Mouse (Mus musculus): ENCODE data around the gene Crebrf. TPM values are rescaled to one million over a fixed set of nuclear protein-coding genes. Genes with fewer than 3 reads are reported as not detected.

Crebrf gene
- polyA plus RNA-seq, 1 experiment from 2014 or later: 11.4 TPM

GRCm38 (mm10) chr17:26708499-26708898, 7.0 kb upstream of the Crebrf start:
- 0 out of 2 replicates have a peak, but pooled peaks cover 2% of the 10 kb centered on the region for H3K4me1 ChIP-seq
- no peak overlapping the region for H3K4me3 ChIP-seq
- H3K27me3 ChIP-seq: no peaks in the 10 kb centered on the region; the same call in 1 of the 2 replicates
- no peak overlapping the region for H3K9ac ChIP-seq (replicated peaks)
- no peak overlapping the region for H3K27ac ChIP-seq (replicated peaks)
- H3K9me3 ChIP-seq: no peaks in the 10 kb centered on the region
- ATAC-seq (ENCODE audit: low FRiP score, low read depth): no peak
- no peak overlapping the region for H3K4me2 ChIP-seq (replicated peaks)
- H3K36me3 ChIP-seq: 0 out of 2 replicates have a peak, but pooled peaks cover 6% of the 10 kb centered on the region

GRCm38 (mm10) chr17:26708993-26709590, 6.4 kb upstream of the Crebrf start:
- Histone ChIP-seq H3K36me3 (0 out of 2 replicates have a peak, but pooled peaks cover under 1% of the 10 kb centered on the region), H3K9me3 (no peaks in the 10 kb centered on the region), H3K9ac (replicated peaks) (no peak overlapping the region), H3K27ac (replicated peaks) (no peak overlapping the region), H3K4me3 (no peak overlapping the region), H3K4me1 (0 out of 2 replicates have a peak, but pooled peaks cover 2% of the 10 kb centered on the region), H3K27me3 (peaks cover 1% of the 10 kb centered on the region; the same call in 1 of the 2 replicates), H3K4me2 (replicated peaks) (no peak overlapping the region)
- no peak for ATAC-seq (ENCODE audit: low FRiP score, low read depth)
- WGBS: 67% methylated on average over 9 of the region's 9 CpGs

- H3K9ac ChIP-seq (replicated peaks): no peak overlapping the region
- WGBS: 53% methylated on average over 6 of the region's 6 CpGs
- H3K36me3 ChIP-seq: no peaks in the 10 kb centered on the region
- H3K27me3 ChIP-seq: peaks cover 2% of the 10 kb centered on the region; the same call in 1 of the 2 replicates
- ATAC-seq (ENCODE audit: low FRiP score, low read depth): no peak
- no peak overlapping the region for H3K4me2 ChIP-seq (replicated peaks)
- 0 out of 2 replicates have a peak, but pooled peaks cover 7% of the 10 kb centered on the region for H3K4me1 ChIP-seq
- H3K27ac ChIP-seq (replicated peaks): no peak overlapping the region
- H3K9me3 ChIP-seq: no peaks in the 10 kb centered on the region
- H3K4me3 ChIP-seq: no peak overlapping the region
These were observed 5.4 kb upstream of the Crebrf start for GRCm38 (mm10) chr17:26710049-26710448.

GRCm38 (mm10) chr17:26715916-26716717, 667 bp downstream of the Crebrf start:
- Histone ChIP-seq H3K9ac (replicated peaks) (peak overlapping the region; percentile 84), H3K4me1 (0 out of 2 replicates have a peak, but pooled peaks cover 8% of the 10 kb centered on the region), H3K27me3 (peaks cover 2% of the 10 kb centered on the region; the same call in 1 of the 2 replicates), H3K9me3 (no peaks in the 10 kb centered on the region), H3K27ac (replicated peaks) (peak overlapping the region; percentile 88), H3K4me3 (peak overlapping the region; percentile 99), H3K4me2 (replicated peaks) (peak overlapping the region; percentile 60), H3K36me3 (no peaks in the 10 kb centered on the region)
- ATAC-seq (ENCODE audit: low FRiP score, low read depth): peak; percentile 96
- under 1% methylated on average over 56 of the region's 75 CpGs for WGBS

GRCm38 (mm10) chr17:26717868-26718267, 2.4 kb downstream of the Crebrf start:
- WGBS: 63% methylated on average over 2 of the region's 2 CpGs
- H3K4me1 ChIP-seq: 0 out of 2 replicates have a peak, but pooled peaks cover 8% of the 10 kb centered on the region
- no peak overlapping the region for H3K27ac ChIP-seq (replicated peaks)
- no peaks in the 10 kb centered on the region for H3K9me3 ChIP-seq
- H3K9ac ChIP-seq (replicated peaks): no peak overlapping the region
- no peak overlapping the region for H3K4me2 ChIP-seq (replicated peaks)
- 0 out of 2 replicates have a peak, but pooled peaks cover 2% of the 10 kb centered on the region for H3K27me3 ChIP-seq
- no peaks in the 10 kb centered on the region for H3K36me3 ChIP-seq
- H3K4me3 ChIP-seq: no peak overlapping the region
- no peak for ATAC-seq (ENCODE audit: low FRiP score, low read depth)

- H3K4me1 ChIP-seq: 0 out of 2 replicates have a peak, but pooled peaks cover 6% of the 10 kb centered on the region
- H3K9me3 ChIP-seq: no peaks in the 10 kb centered on the region
- no peak overlapping the region for H3K27ac ChIP-seq (replicated peaks)
- no peaks in the 10 kb centered on the region for H3K27me3 ChIP-seq
- no peak overlapping the region for H3K4me3 ChIP-seq
- H3K36me3 ChIP-seq: no peaks in the 10 kb centered on the region
- H3K9ac ChIP-seq (replicated peaks): no peak overlapping the region
- H3K4me2 ChIP-seq (replicated peaks): no peak overlapping the region
- ATAC-seq (ENCODE audit: low FRiP score, low read depth): no peak
These were observed 4.0 kb downstream of the Crebrf start for GRCm38 (mm10) chr17:26719405-26719804.

GRCm38 (mm10) chr17:26721802-26722201, 6.4 kb downstream of the Crebrf start:
- Histone ChIP-seq H3K9me3 (no peaks in the 10 kb centered on the region), H3K36me3 (no peaks in the 10 kb centered on the region), H3K27ac (replicated peaks) (no peak overlapping the region), H3K27me3 (no peaks in the 10 kb centered on the region), H3K4me1 (0 out of 2 replicates have a peak, but pooled peaks cover 1% of the 10 kb centered on the region), H3K9ac (replicated peaks) (no peak overlapping the region), H3K4me2 (replicated peaks) (no peak overlapping the region), H3K4me3 (no peak overlapping the region)
- WGBS: 70% methylated on average over 2 of the region's 2 CpGs
- no peak for ATAC-seq (ENCODE audit: low FRiP score, low read depth)

GRCm38 (mm10) chr17:26724790-26725189, 9.3 kb downstream of the Crebrf start:
- H3K9me3 ChIP-seq: no peaks in the 10 kb centered on the region
- no peaks in the 10 kb centered on the region for H3K27me3 ChIP-seq
- H3K4me3 ChIP-seq: no peak overlapping the region
- no peak overlapping the region for H3K9ac ChIP-seq (replicated peaks)
- no peak for ATAC-seq (ENCODE audit: low FRiP score, low read depth)
- no peak overlapping the region for H3K4me2 ChIP-seq (replicated peaks)
- WGBS: 74% methylated on average over 1 of the region's 1 CpGs
- H3K4me1 ChIP-seq: no peaks in the 10 kb centered on the region
- H3K36me3 ChIP-seq: no peaks in the 10 kb centered on the region
- no peak overlapping the region for H3K27ac ChIP-seq (replicated peaks)

GRCm38 (mm10) chr17:26726674-26727073, 11.2 kb downstream of the Crebrf start:
- Histone ChIP-seq H3K36me3 (no peaks in the 10 kb centered on the region), H3K4me2 (replicated peaks) (no peak overlapping the region), H3K9ac (replicated peaks) (no peak overlapping the region), H3K9me3 (no peaks in the 10 kb centered on the region), H3K27ac (replicated peaks) (no peak overlapping the region), H3K27me3 (no peaks in the 10 kb centered on the region), H3K4me1 (no peaks in the 10 kb centered on the region), H3K4me3 (no peak overlapping the region)
- ATAC-seq (ENCODE audit: low FRiP score, low read depth): no peak
- WGBS: 92% methylated on average over 1 of the region's 1 CpGs

- Histone ChIP-seq H3K4me2 (replicated peaks) (no peak overlapping the region), H3K27me3 (no peaks in the 10 kb centered on the region), H3K4me3 (no peak overlapping the region), H3K9ac (replicated peaks) (no peak overlapping the region), H3K27ac (replicated peaks) (no peak overlapping the region), H3K9me3 (no peaks in the 10 kb centered on the region), H3K4me1 (no peaks in the 10 kb centered on the region), H3K36me3 (no peaks in the 10 kb centered on the region)
- ATAC-seq (ENCODE audit: low FRiP score, low read depth): no peak
- 79% methylated on average over 3 of the region's 3 CpGs for WGBS
These were observed 11.8 kb downstream of the Crebrf start for GRCm38 (mm10) chr17:26727110-26727755.

- no peaks in the 10 kb centered on the region for H3K4me1 ChIP-seq
- H3K9me3 ChIP-seq: no peaks in the 10 kb centered on the region
- no peak for ATAC-seq (ENCODE audit: low FRiP score, low read depth)
- 46% methylated on average over 4 of the region's 4 CpGs for WGBS
- H3K36me3 ChIP-seq: 0 out of 2 replicates have a peak, but pooled peaks cover 6% of the 10 kb centered on the region
- H3K4me3 ChIP-seq: no peak overlapping the region
- H3K4me2 ChIP-seq (replicated peaks): no peak overlapping the region
- H3K9ac ChIP-seq (replicated peaks): no peak overlapping the region
- H3K27me3 ChIP-seq: no peaks in the 10 kb centered on the region
- no peak overlapping the region for H3K27ac ChIP-seq (replicated peaks)
These were observed 27.1 kb downstream of the Crebrf start for GRCm38 (mm10) chr17:26742581-26742980.

GRCm38 (mm10) chr17:26743294-26743693, 27.8 kb downstream of the Crebrf start:
- Histone ChIP-seq H3K9me3 (no peaks in the 10 kb centered on the region), H3K27ac (replicated peaks) (no peak overlapping the region), H3K4me2 (replicated peaks) (no peak overlapping the region), H3K4me1 (no peaks in the 10 kb centered on the region), H3K9ac (replicated peaks) (no peak overlapping the region), H3K27me3 (no peaks in the 10 kb centered on the region), H3K36me3 (0 out of 2 replicates have a peak, but pooled peaks cover 6% of the 10 kb centered on the region), H3K4me3 (no peak overlapping the region)
- 56% methylated on average over 1 of the region's 1 CpGs for WGBS
- ATAC-seq (ENCODE audit: low FRiP score, low read depth): no peak
